Mouse (Mus musculus) mouse trophoblast stem cell (cell line): ENCODE measurements around the gene Casp9.

Experiments
- in situ Hi-C, 2 experiments: fragments of 300-500 bp; cut with MseI, MboI; formaldehyde crosslinking; loops; 2 replicates in 1 of 2; 3 replicates in 1 of 2; pipeline ENCODE4 v1.15.1; 2025

Casp9 gene

DNA sequence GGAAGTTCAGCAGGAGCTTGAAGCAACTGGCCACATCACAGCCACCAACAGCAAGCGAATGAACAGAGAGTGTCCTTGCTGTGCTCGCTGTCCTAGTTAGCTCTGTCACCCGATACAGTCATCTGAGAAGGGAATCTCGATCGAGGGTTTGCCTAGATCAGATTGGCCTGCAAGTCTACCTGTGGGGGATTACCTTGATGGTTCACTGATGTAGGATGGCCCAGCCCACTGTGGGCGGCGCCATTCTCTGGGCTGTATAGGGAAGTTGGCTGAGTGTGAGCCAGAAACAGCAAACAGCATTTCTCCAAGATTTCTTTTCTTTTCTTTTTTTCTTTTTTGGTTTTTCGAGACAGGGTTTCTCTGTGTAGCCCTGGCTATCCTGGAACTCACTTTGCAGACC lies 71.1 kb downstream of the Casp9 start:
- in situ Hi-C loops: no loop called here

DNA sequence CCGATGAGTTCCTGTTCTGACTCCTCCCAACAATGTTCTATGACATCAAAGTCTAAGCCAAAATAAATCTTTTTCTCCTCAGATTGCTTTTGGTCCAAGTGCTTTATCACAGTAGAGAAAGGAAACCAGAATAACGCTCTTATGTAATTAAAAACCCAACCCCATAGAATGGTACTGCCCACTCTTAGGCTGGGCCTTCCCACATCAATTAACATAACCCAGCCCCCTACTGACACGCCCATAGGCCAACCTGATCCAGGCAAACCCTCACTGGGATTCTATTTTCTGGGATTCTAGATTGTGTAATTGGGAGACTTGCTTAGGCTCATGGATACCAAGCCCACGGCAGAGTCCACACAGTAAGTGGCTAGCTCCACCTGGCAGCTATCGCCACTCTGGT lies 71.6 kb downstream of the Casp9 start:
- in situ Hi-C loops: no loop called here
